Mouse (Mus musculus): ENCODE data around the gene Il1rap. TPM values are rescaled to one million over a fixed set of nuclear protein-coding genes. Genes with fewer than 3 reads are reported as not detected.

The Il1rap gene
- polyA plus RNA-seq (2015; fragmentation: Nextera tagmentation; extraction: Ambion mirVana): 2.5 and 2.6 TPM in 2 replicates

DNA sequence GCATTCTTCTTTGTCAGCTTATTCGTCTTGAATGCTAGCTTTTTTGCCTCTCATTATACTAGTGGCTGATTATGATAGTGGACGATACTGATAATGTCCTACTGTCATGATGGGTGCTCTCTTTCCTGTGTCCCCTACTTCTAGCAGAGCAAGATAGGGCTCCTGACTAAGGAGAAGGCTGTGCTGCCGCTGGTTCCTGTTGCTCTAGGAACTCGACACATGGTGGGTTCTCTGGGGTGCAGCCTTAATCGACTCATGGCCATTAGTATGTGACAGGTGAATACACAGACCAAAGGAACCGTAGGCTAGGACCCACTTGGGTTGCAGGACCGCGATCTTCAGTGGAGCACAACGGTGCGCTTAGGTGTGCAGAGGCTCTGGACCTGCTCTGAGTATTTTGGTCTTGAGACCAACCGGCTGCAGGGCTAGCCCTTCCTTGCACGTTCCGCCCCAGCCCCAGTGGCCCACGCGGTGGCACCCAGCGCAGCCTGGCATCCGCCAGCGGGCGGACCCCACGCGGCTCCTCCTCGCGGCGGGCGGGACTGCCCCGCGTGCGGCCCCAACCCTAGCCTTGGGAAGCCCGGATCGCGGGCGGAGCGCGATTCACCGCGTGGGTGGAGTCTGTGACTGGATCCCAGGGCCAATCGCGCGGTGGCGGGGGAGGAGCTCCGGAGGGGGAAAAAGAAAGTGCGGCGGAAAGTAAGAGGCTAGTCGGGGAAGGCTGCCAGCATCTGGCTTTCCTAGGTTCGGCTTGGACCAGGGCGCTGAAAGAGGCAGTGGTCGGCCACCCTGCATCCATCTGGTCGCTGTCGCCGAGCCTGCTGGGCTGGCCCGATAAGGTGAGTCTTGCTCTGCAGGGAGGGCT lies at the start of gene Il1rap:
Gene Il1rap, plus strand, starts transcription at position 657 of the 865 bp plus-strand sequence.

Other genes starting within 250 kb of the Il1rap start
- 9.5 and 10.3 TPM in 2 replicates for gene Cldn1, start 209.9 kb upstream of the Il1rap start, polyA plus RNA-seq (2015; fragmentation: Nextera tagmentation; extraction: Ambion mirVana)
- gene Cldn16, start 118.6 kb upstream of the Il1rap start, polyA plus RNA-seq (2015; fragmentation: Nextera tagmentation; extraction: Ambion mirVana): not detected in 2 replicates
- gene Tmem207, start 54.9 kb upstream of the Il1rap start, polyA plus RNA-seq (2015; fragmentation: Nextera tagmentation; extraction: Ambion mirVana): not detected in 2 replicates

Measured in spleen, postnatal 0 days (tissue).